Mouse (Mus musculus) stomach, postnatal 0 days (tissue): ENCODE results near the gene Cdk5rap1.

Experiments used
- CTCF ChIP-seq: IDR thresholded peaks from 2 replicates; pipeline ENCODE4 v1.5.1; 2016; ENCODE audit warnings: antibody characterized with exemption, low read depth, mild to moderate bottlenecking, moderate library complexity
- EP300 ChIP-seq: optimal IDR thresholded peaks from 2 replicates; pipeline ENCODE3; 2016; ENCODE audit warnings: antibody characterized with exemption

DNA sequence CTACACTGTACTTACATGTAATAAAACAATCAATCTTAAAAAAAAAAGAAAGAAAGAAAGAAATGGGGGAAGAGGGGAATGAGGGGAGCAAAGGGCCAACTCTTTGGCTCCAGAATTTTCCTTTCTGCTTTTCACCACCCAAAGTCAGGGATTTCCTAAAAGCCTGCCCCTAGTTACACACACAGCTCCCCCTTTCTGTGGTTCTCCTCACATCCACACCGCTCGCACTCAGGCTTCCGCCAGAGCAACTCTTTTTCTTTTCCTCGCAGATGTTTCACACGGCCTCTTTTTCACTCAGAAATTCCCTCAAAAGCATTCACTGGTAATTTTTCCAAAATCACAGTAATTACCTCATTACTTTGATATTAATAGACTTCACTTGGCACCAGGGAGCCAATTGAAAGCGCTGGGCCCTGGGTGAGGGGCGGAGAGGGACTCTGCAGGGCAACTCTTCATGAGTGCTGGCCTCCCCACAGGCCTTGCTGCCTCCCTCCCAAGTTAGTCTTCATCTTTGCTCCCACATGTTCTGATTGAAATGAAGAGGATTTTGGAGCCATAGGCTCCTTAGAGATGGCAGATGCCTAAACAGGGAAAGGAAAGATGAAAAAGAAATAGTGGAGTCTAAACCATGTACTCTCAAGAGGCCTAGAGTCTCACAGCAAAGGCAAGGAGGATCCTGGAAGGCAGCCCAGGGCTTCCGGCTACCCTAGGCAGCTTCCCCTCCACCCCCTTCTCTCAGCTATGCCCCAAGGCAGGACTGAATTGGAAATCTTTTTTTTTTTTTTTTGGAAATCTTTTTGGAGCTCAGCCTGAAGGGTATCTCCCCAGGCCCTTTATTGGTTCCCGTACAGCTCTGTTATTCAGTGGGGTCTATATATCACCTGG lies 47.1 kb upstream of the Cdk5rap1 start:
- TF ChIP-seq CTCF (no peak), EP300 (no peak)
